Mouse (Mus musculus) urinary bladder, postnatal 25 days (tissue): ENCODE results near the gene Taf1a.
A peak's percentile ranks its signal among the peaks of the same experiment; 100 is the strongest.
"Not testable (repeated sequence)": the region's sequence is repeated elsewhere in the genome, so short reads cannot be mapped to it uniquely, and the experiment has no call there.

Experiments used
- DNase-seq: peaks from one replicate; pipeline ENCODE4 v3.0.0; 2022; ENCODE audit warnings: low spot score

Taf1a gene

DNA sequence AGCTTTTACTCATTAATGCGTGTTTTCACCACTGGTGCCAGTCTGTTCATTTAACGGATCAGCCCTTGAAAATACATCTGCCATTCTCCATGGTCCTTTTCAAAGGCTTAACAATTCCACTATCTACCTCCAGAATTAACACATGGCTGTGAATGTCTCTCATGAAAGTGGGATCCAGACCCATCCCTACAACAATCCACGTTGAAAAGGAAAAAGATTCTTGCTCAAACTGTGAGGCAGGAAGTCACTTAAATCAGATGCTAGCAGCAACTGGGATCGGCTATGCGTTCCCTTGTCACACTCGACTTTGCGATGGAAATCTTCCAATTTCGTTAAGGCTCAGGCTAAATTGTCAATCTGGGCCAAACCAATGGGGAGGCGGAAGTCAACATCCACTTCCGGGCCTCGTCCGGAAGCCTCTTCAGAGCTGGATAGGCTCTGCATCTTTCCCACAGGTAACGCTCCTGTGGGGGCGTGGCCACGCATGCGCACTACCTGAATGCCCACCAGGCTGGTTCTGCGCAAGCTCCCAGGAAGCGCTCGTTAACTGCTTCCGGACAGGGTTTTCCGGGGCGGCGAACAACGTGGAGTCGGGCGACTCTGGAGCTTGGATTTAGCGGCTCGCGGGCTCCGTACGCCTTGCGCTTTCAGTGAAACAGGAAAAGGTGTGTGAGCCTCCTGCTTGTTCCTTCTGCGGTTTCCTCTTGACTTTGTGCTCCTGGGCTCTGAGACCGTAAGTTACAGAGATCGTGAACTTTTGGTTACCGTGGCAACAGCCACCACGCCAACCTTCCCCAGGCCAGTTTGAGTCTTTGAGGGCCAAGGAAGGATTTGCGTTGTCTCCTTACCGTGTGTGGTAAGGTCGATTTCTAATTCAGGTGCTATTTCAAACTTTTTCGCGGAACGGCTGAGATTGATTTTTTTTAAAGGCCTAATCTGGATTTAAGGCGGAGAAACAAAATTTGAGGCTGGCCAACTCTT, at the start of gene Taf1a:
Gene Taf1a (plus strand): TSS at position 556 of the 981 bp plus-strand sequence.
- DNase-seq = peak; percentile 87

DNA sequence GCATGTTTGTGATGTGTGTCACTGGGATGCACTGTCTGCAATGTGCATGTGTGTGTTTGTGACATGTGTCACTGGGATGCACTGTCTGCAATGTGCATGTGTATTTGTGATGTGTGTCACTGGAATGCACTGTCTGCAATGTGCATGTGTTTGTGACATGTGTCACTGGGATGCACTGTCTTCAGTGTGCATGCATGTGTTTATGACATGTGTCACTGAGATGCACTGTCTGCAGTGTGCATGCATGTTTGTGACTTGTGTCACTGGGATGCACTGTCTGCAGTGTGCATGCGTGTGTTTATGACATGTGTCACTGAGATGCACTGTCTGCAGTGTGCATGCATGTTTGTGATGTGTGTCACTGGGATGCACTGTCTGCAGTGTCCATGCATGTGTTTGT, 45.9 kb upstream of the Taf1a start:
- not testable (repeated sequence) for DNase-seq

DNA sequence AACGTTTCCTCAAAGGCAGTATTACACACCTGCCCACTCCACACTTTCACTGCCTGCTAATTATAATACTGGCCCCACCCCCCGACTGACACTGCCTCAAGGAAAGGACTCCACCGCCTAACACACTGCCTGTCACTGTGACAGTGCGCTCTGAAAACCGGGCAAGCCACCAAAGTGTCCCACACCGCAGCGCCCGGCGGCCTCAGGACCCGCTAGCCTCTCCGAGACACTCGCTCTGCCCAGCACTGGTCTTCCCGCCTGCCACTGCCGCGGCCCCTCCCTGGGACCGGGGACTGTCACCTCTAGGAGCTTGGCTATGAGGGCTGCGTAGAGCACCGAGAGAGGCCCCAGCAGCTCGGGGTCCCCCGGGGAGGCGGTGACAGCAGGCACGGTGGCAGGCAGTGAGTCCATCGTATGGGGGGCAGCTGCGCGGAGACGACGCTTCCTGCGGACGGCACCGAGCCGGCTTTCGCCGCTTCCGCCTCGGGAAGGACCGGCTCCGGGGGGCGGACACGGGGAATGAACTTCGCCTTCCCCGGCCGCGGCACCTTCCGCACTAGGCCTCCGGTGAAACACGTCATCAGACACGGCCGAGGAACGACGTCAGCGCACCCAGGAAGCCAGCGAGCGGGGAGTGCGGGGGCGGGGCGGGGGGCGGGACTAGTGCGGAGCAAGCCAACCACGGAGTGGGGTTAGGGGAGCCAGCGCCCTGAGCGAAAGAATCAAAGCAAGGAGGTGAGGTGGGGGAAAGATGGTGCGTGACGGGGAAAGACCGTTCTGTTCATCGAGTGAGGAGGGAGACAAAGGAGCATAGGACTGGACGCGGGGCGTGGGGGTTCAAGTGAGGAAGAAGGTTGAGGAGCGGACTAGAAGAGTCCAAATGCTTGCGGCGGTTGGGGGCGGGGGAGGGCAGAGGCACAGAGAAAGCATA, 43.6 kb upstream of the Taf1a start:
- peak; percentile 81 for DNase-seq

DNA sequence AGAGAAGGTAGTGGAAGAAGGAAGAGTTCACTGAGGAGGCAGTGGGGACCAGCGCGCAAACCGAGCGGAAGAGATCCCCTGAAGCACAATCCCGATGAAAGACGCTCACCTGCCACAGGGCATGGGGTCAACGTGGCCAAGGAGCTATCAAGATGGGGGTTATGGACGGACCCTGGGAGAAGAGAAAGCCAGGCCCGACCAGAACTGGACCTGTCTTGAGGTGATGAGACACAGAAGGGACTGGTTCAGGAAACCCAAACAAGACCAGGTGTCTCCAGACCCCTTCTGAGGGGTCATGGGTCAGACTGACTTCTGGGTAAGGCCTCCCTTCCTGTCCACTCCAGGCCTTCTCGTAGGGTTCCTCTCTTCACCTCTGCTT, 43.0 kb upstream of the Taf1a start:
- DNase-seq = no peak

DNA sequence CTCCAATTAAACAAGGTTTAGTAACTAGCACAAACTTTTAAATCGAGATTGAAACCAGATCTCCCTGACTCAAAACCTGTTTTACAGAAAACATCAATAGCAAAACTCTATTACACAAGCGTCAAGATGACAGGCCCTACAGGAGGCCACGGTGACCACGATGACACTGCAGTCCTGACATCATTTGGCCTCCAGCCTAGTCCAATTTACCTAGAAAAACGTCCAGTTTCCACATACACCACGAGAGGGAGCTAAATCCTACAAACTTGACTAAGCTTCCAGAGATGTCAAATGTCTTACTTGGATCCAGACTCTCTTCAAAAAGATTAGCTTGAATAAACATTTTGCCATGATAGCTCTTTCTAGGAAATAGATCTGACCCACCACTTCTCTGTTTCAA, 38.9 kb upstream of the Taf1a start:
- peak; percentile 27 for DNase-seq

DNA sequence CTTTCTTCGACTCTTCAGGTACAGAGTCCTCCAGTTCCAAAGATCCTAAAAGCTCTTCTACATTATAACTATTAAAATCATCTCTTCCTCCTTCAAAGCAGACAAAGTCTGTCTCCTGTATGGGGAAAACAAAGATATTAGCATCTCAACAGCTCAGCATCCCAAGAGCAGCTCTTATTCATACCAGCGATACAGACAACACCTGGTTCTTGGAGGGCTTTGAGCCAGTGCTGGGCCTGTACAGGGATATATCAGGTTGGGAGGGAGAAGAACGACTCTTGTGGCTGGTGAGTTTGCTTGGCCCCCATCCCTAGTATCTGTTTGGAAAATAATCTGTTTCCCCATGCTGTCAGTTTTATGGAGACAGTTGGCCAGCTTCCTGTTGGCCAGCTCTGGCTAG, 29.9 kb upstream of the Taf1a start:
- DNase-seq = no peak

DNA sequence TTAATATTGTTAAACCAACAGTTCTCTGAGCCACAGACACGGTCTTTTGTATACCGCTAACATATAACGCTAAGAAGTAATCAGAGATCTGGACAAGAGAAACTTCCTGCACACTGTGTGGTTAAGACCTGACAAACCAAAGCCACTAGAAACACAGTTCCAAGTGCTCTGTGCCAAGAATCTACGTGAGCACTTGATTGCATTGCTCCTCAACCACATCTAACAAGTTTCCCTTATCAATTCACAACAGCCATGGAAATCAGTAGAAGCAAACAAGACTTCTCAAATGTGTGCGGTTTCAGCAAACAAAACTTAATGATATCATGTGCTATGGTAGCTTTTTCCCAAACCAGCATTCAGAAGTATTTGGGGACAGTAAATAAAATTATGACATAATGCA, 26.5 kb upstream of the Taf1a start:
- no peak for DNase-seq

DNA sequence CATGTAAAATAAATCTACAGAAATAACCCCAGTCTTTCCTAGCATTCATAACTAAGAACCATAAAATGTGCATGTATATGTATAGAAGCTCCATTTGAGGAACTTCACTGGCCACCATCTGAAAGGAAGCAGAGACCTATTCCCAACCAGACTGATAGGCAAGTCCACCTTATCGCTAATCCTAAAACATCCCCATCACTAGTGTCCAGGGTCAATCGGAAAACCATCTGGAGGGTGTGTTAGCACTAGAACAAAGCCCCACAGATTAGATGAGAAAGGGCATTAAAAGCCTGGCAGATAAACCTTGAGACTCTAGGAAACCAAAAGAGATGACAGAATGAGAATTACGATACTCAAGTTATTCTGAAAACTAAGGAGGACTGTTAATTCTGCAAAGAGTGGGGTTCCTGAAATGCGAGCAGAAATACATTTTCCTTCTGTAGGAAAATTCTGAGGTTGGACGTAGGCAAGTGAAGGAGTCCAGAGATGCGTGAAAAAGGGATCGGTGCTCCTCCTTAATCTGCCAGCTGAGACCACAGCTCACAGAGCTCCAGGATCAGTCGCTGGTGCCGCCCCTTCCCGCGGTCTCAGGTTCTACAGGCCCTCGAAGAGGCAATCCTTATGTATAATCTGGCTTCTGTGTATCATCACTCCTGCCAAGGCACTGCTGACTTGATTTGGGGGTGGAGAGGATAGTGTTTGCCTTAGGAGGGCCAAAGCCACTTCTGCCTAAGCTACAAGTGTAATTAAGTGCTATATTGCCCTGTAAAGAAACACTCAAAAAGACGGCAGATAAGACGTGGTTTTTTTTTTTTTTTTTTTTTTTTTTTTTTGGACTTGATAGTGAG, 25.8 kb upstream of the Taf1a start:
- no peak for DNase-seq

DNA sequence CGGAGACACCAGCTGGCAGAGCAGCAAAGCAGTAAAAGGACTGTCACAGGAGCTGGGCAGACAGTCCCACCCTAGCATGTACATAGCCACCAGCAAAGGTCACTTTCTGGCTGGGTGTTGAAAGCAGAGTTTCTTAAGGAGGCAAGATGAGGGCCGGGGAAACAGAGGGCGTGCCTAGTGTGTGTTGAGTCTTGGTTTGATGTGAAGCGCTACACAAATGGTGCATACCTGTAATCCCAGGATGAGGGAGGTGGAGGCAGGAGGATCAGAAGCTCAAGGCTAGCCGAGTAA, 25.3 kb upstream of the Taf1a start:
- no peak for DNase-seq

DNA sequence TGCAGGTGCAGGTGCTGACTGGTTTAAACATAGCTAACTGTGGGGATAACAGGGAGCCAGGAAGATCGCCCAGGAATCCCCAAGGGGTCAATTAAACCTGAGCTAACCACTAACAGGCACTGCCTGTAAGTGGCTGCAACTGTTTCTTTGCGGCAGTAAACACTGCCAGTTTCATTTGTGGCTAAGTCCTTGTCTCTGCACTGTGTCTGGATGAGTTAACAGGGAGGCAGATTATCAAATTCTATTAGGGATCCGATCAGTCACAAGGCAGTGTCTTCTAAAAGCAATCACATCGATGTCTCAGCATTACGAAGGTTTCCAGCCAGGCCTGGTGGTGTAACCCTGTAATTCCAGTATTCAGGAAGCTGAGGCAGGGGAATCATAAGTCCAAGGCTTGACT, 22.4 kb upstream of the Taf1a start:
- no peak for DNase-seq

DNA sequence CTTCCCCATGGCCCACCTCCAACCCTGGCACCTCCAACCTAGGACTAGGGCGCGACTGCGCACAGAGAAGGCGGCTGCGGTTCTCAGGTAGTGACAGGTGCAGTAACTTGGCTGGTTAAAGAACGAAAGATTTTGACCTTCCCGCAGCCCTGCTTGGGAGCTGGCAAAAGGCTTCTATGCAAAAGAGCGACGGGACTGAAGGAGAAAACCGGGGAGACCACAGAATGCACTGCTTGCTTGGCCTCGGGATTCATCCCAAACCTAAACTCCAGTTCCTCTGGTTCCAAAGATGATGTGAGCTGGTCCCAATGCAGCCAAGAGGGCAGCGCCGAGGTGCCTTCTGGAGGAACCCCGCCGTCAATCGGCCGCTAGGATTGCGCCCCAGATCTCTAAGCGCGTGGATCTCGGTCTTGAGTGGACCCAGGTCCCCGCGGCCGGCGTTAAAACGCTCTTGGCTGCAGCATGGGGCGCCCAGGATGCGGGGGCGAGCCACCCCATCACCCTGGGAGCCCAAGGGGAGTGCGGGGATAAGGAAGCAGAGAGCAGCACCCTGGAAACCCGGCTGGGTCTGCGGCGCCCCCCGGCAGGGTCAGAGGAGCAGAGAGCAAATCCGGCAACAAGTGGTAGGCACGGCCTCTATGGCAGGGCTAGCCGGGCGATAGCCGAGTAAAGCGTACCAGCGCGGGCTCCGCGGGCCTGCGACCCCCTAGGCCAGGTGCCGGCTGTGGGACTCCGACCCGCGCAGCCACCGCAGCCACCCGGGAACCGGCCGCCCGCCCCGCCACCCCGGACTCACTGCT, 20.0 kb upstream of the Taf1a start:
- DNase-seq = peak; percentile 10

DNA sequence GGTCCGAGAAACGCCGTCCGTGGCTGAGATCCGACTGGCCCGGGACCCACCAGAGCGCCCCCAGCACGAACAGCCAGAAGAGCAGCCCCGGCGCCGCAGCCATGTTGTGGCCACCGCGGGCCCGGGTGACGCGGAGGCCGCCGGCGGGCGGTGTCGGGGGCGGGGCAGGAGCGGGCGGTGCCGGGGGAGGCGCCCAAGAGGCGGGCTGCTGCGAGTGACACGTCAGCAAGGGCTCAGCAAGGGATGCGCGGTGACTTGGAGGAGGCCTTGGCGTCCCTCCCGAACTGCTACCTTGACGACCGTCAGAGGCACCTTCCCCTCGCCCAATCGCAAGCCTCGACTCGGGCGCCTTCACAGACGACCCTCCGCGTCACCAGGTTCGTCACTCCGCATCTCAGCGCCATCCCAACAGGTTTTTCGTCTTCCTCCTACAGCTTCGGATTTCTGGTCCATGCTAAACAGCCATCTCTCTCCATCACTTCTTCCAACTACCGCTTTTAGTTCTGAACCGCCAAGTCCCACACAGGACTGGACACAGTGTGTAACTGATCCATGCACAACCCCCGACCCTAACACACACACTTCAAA, 19.3 kb upstream of the Taf1a start, which contains the start of gene Mia3:
Gene Mia3 (minus strand): TSS at position 127 of the 588 bp plus-strand sequence.
- DNase-seq = peak; percentile 92

DNA sequence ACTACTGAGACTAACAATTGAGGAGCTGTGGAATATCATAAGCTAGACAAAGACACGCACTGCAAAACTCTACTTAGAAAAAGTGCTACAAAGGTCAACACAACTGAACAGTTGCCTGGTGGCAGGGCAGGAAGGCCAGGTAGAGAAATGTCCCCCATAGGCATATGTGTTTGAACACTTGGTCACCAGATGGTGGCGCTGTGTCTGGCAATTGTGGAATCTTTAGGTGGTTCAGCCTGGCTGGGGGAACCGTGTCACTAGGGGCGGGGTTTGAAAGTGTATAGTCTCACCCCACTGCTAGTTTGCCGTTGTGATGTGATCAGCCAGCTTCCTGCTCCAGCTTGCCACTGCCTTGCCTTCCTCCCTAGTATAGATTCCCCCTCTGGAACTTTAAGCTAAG, 14.1 kb upstream of the Taf1a start:
- DNase-seq = no peak

DNA sequence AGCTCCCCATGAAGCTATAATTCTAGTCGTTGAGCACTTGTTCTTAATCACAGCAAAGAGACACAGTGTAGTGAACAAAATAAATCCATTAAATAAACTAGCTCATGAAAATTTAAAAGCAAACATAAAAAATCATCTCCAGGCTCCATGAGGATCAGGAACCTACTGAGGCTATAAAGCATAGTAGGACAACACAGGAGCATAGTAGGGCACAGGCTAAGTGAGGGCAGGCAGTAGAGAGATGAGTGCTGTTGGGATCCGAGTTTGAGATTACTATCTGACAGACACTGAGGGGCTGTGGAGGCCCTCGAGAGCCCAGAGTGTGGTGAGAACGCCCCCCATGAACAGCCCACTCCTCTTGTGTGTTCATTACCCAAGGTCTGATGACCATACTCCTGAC, 11.7 kb upstream of the Taf1a start:
- DNase-seq = no peak

DNA sequence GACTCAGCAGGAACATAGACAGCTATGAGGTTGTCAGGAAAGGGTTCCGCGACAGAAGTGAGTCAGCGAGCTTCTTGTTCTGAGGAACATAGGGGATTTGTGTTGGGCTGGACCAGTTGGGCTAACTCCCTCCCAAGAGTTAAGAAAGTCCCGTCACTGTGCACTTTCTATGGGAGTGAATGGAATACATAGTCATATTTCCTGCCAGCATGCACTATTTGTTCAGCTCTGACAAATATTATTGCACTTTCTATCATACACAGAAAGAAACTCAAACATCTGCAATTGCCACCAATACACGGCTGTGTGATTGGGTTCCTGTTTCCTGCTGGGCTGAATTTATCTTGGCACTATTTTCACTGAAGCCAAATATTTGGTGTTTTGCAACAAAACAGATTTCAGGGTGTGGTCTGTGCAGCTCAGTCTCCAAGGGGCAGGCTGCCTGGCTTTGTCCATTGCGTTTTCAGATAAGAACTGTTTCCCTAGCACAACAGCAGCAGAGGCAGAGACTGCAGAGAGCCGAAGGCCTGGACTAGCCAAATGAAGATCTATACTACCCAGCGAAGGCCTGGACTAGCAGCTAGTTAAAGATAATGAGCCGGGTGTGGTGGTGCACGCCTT, 10.3 kb upstream of the Taf1a start:
- DNase-seq = no peak

DNA sequence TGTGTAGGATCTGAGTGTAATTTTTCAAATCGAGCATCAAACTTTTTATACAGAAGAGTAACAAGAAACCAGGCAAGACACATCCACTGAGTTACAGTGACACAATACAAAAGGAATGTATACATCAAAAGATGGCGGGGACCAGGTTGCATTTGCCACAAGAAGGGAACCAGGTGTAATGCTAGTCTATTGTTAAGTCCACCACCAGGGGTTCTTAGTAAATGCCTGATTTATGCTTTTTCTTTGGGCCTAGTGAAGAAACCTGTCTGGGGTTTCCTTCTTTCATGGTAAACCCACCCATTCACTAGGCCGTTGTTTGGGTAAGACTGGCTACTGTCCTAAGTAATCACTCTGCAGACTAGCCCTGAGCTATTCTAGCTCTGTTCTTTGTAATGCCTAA, 9.4 kb upstream of the Taf1a start:
- DNase-seq = not testable (repeated sequence)

DNA sequence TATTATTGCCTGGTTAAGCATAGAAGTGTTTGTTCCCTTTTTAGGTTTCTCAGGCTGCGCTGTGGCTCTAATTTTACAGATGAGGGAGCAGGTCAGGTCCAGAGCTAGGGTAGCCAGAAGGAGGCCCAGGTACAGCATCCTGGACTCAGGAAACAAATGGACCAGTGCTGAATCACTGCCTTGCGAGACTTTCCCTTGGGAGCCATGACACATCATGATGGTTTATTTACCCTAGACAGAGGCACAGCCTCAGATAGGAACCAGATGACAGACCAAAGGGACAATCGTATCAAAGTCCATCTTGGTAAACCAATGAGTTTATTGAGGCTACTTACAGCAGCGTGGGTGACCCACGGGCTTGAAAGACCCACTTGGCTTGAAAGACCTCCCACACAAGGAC, 7.0 kb upstream of the Taf1a start:
- DNase-seq = no peak

DNA sequence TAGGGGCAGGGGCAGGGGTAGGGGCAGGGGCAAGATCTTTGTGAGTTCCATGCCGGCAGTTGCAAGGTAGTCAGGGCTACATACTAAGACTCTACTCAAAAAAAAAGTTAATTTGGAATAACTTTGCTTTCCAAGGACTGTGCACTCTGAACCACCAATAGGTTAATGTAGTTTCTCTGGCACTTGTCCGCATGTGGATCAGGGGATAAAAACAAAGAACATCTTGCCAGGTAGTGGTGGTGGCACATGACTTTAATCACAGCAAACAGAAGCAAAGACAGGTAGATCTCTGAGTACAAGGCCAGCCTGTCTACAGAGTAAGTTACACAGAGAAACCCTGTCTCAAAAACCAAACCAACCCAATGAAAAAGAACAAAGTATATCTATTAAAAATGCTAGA, 6.2 kb upstream of the Taf1a start:
- no peak for DNase-seq

DNA sequence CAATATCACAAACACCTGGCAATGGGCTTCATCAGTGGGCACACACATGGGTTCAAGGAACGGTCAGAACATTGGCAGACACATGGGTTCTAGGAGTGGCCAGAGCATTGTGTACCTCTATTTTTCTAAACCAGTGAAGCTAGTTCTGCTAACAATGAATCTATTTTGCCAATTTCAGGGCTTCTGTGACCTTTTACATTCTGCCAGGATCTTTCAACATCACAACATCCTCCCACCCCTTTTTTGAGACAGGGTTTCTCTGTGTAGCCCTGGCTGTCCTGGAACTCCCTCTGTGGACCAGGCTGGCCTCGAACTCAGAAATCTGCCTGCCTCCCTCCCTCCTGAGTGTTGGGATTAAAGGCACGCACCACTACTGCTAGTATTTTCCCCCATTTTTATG, 1.4 kb upstream of the Taf1a start:
- DNase-seq = not testable (repeated sequence)

DNA sequence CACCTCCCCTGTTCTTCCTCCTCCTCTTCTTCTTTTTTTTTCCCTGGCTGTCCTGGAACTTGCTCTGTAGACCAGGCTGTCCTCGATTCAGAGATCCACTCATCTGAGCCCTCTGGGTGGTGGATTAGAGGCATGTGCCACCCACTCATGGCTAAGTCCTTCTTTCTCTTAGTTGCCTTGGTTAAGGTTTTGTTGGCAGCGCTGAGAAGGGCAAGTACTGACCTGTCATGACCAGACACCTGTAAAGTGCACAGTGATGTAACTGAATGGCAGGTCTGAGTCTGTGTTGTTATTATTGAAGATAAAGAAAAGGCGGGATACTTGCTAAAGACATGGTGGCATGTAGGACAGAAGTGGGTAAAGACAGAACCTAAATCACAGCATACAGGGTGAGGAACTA, 14.6 kb downstream of the Taf1a start:
- DNase-seq = no peak
